Mouse (Mus musculus) urinary bladder, postnatal 4 days (tissue): ENCODE measurements around the gene Ugt1a6b.
"Not testable (repeated sequence)": the region's sequence is repeated elsewhere in the genome, so short reads cannot be mapped to it uniquely, and the experiment has no call there.

Source experiments
- DNase-seq, 2 experiments: peaks; one replicate each; pipeline ENCODE4 v3.0.0; 2021 to 2022; ENCODE audit warnings: low spot score in 2 of 2

Gene Ugt1a6b

DNA sequence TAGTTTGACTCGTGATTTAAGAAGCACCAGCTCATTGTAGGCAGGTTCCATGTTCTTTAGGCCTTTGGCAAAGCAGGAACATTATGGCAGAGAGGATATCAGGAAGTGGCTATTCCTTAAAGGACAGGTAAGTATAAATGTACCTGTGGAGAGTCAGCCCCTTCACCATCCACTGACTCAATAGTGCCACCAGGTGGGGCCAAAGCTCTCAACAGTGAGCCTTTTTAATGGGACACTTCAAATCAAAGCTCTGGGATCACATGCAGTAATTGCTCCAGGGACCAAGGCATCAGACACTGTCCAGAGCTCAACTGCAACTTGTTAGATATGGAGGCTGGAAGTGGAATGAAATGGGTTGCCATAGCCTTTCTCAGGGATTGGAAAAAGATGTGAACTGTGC lies 18.5 kb downstream of the Ugt1a6b start:
- not testable (repeated sequence) for DNase-seq

DNA sequence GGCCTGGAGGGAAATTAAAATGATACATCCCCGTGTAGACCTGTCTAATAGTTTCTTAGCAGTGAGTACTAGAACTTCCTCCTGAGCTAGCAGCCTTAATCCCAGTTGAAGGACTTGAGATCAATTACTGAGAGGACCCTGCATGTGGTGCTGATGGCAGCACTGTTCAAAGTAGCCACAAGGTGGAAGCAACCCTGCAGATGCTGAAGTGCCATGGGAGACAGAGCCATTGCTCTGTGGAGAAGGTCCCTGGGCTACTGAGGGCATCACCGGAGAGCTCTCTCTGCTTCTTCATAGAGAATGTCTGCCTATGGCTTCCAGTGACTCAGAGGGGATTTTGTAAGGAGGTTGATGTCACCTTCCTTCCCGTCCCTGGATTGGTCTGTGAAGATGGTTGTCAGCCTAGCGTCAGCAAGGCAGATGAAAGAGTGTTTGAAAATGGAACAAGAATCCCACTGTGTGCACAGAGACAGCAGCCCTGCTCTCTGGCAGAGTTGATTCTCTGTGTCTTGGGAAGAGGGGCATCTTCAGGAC lies 22.8 kb downstream of the Ugt1a6b start:
- not testable (repeated sequence) for DNase-seq

DNA sequence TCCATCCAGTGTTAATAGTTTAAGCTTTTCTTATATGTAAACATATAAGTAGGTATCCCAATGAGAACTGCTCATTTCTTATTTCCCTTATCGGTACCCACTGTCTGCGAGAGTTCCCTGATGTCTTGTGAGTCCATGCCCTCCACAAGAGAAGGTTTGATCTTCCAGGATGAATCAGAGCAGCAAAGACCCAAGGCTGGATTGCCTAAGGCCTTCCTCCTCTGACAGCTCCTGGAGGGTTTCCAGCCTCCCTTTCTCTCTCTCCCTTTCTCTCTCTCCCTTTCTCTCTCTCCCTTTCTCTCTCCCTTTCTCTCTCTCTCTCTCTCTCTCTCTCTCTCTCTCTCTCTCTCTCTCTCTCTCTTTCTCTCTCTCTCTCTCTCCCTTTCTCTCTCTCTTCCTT lies 26.0 kb downstream of the Ugt1a6b start:
- DNase-seq: not testable (repeated sequence)

DNA sequence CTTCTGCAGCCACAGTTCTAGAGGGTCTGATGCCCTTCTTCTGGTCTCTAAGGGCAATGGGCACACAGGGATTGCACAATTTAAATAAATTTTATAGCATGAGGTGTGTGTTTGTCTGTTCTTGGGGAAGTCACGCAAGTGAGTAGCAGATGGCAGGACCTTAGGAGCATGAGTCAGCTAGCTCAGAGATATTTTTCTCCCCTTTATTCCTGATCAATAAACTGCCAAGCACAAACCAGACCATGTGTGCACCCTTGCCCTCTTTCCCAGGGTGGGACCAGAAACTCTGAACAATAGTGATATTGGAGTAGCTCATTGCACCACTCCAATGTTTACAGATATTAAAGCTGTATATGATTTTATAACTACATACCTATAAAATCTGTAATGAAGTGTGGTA lies 27.2 kb downstream of the Ugt1a6b start:
- DNase-seq: not testable (repeated sequence)

DNA sequence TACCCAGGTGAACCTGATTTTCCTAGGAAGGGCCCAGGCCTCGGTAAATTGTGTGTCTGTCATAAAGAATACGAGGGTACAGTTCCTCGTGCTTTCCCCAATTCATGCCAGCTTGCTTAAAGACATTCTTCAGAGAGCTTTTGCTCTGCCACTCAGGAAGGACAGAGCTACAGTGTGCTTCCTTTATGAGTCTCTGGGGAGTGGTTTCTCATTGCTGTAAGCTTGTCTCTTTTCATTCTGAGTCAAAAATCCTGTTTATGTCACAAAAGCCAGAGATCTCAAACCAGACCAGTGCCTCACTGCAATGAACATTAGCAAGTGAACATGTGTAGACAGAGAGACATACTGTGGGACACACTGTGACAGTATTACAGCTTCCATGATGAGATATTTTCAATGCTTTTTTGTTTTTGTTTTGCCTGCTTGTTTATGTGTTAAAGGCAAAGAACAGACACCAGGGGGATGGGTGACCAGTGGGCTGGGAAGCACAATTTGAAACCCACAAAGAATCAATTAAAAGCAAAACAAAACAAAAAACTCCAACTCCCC lies 30.9 kb downstream of the Ugt1a6b start:
- no peak for DNase-seq

DNA sequence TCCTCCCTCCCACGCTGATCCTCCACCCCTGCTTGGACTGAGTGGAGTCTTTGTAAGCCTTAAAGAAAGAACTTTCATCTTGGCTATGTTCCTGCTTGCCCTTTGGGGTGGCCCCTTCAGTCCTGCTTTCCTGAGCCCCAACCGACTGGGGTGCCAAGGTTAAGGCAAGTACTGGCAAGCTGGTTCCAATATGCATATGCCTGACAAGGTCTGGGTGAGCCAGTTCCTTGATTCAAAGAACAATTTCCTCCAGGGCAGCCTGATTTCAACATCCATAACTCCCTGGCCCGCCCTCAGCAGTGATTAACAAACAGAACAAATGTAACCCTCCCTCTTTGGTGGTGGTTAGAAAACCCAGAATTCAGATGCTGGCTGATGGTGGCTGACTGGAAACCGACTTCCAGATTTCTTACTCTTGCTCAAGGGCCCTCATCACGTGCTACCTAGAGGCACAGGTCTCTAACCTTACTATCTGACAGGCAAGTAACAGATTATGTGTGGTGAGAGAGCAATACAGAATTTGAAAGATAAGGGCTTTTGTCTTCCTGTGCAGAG lies 31.5 kb downstream of the Ugt1a6b start, which contains the start of gene Ugt1a6a:
TSS of gene Ugt1a6a (plus strand) at position 353 of the 555 bp plus-strand sequence.
- peak in 1 of 2 experiments; percentile 51 for DNase-seq

DNA sequence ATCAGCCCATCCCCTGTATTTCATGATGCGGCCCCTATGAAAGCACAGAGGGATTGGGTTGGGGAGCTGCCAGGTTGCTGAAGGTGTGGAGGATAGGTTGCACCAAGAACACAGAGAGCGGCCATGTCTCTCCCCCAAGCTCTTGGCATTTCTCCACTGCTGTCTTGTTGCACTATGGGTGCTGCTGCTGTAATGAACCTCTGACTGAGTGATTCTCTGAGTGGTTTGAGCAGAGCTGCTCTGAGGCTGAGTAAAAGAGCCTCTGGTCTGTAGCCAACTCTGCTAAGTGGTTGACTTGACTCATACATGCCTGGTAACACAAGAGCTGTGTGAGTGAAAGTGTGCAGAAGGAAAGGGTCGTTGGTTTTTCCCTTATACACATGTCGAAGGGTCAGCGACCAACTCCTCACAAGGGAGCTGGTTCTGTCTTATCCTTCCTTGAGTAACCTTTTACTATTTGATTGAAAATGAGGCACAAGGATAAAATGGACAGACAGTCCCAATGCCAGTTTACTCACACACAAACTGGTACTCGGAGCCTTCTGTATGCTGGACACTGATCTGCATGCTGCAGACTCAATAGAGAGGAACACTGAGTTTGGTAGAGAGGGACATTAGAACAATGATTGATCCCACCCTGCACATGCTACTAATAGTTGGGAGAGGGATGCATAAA lies 32.3 kb downstream of the Ugt1a6b start:
- DNase-seq: not testable (repeated sequence)

DNA sequence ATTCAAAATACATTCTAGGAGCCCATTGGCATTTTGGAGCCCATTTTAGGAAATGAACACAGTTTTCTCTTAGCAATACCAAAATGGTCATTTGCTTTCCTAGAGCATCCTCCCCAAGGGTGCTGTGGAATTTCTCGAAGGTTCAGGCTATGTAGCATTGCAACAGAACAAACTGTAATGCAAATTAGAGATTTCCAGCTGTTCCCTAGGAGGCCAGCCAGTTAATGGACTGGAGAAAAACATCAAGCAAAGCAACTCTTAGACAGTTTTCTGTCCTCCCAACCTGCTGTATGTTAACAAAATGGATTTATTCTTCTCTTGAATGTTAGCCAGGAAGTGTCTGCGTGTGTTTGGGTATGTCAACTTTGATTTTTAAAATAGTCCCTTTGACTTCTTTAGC lies 33.6 kb downstream of the Ugt1a6b start:
- DNase-seq: no peak

DNA sequence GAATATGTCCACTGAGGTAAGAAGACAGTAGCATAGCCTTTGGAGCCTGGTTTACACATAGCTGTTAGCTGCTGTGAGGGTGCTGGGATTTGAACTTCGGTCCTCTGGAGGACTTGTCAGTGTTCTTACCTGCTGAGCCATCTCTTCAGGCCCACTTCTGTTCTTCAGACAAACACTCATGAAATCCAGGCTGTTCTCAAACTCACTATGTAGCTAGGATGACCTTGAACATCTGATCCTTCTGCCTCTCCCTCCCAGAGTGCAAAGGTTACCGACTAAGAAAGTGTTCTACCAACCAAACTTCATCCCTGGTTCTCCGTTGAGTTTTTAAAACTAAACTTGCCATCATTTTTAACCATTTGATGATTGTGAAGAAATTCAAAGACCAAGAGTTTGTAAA lies 34.2 kb downstream of the Ugt1a6b start:
- DNase-seq: no peak

DNA sequence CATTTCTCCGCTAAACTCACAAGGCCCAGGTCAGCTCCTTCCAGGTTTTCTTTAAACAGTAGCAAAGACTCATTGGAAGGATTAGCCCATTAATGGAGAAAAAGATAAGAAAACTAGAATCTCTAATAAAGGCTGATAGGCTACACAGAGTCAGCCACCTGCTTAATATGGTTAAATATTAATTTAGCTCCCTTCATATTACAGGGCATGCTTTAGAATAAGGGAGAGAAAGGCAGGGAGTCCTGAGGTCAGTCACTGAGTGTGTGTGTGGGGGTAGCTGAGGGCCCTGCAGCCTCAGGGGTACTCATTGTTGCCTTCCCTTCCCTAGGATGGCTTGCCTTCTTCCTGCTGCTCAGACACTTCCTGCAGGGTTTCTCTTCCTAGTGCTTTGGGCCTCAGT lies 35.1 kb downstream of the Ugt1a6b start:
- no peak for DNase-seq

DNA sequence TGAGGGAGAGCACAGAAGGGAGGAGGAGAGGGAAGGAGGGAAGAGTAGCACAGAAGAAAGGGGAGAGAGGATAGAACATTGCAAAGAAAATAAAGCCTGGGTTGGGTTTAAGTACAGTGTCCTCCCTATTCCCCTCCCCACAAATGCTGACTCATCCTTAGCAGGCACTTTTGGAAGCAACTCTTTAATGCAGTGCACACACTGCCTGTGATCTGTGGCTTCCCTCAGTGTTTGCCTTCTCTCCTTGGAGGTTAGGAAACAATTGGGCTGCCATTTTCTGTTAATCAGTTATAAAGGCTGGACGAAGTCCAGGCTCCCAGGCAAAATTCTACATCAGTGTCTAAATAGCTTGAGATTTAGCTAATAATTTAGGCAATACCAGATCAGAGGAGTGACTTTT lies 37.4 kb downstream of the Ugt1a6b start:
- not testable (repeated sequence) for DNase-seq

DNA sequence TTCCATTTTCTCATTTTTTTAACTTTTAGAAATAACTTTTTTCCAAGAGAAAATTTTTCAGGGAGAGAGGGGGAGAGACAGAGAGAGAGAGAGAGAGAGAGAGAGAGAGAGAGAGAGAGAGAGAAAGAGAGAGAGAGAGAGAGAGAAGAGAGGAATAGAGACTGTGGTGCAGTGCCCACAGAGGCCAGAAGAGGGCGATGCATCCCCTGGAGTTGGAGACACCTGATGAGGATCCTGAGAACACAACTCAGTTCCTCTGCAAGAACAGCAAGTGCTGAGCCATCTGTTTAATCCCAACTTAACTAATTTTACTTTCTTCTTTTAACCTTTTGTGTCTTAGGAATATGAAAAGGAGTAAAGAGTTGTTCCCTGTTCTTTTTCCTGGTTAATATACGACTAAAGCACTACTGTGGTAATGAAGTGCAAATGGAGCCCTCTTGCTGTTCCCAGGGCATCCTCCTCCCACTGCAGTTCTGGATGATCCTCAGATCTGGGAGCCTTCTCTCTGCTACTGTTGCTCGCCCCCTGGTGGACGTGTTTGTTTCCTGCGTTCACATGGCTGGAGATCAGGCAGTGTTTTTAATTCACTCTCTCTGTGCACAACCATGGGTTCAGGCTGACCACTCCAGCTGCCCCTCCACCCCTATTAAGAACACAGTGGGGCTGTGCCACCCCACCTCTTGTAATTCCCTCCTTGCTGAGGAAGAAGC lies 41.1 kb downstream of the Ugt1a6b start:
- DNase-seq: peak in 1 of 2 experiments; percentile 67

DNA sequence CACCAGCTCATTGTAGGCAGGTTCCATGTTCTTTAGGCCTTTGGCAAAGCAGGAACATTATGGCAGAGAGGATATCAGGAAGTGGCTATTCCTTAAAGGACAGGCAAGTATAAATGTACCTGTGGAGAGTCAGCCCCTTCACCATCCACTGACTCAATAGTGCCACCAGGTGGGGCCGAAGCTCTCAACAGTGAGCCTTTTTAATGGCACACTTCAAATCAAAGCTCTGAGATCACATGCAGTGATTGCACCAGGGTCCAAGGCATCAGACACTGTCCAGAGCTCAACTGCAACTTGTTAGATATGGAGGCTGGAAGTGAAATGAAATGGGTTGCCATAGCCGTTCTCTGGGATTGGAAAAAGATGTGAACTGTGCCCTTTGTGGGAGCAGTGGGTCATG lies 42.2 kb downstream of the Ugt1a6b start:
- not testable (repeated sequence) for DNase-seq

DNA sequence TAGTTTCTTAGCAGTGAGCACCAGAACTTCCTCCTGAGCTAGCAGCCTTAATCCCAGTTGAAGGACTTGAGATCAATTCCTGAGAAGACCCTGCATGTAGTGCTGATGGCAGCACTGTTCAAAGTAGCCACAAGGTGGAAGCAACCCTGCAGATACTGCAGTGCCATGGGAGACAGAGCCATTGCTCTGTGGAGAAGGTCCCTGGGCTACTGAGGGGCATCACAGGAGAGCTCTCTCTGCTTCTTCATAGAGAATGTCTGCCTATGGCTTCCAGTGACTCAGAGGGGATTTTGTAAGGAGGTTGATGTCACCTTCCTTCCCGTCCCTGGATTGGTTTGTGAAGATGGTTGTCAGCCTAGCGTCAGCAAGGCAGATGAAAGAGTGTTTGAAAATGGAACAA lies 47.1 kb downstream of the Ugt1a6b start:
- DNase-seq: not testable (repeated sequence)

DNA sequence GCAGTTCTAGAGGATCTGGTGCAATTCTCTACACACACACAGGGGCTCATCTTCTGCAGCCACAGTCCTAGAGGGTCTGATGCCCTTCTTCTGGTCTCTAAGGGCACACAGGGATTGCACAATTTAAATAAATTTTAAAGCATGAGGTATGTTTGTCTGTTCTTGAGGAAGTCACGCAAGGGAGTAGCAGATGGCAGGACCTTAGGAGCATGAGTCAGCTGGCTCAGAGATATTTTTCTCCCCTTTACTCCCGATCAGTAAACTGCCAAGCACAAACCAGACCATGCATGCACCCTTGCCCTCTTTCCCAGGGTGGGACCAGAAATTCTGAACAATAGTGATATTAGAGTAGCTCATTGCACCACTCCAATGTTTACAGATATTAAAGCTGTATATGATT lies 55.4 kb downstream of the Ugt1a6b start:
- DNase-seq: no peak

DNA sequence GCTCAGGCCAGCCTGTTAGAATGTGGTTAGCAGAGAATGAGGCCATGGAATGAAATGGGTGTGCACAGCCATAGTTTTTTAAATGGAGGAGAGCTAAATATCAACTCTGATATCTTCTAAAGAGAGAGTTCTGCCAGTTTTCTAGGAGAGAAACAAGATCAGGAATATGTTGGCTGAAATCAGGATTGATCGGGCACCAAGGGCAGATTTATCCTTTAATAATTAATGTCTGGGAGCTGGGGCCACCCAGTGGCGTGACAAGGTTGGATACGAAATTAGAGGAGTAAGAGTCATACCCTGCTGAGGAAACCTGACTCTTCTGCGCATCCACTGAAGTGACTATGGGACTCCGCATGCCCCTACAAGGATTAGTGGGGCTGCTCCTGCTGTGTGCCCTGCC lies 62.7 kb downstream of the Ugt1a6b start, which contains the start of gene Ugt1a5:
TSS of gene Ugt1a5 (plus strand) at position 302 of the 400 bp plus-strand sequence.
- DNase-seq: no peak

DNA sequence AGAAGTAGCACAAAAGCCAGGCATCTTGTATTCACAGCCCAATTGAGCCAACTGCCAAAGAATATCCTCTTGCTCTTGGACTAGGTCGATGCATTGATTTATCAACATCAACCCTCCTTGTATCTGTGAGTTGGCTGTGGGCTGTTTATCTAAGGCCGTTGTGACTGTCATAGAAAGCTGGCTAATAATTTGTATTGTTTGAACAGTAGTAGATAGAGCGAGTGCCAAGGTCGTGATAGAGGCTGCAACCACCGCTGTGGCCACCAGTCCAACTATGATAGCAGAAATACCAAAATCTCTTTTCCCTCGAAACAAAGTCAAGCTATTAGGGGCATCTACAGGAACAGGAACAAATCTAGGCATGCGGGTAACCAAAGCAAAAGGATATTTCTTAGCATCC lies 69.1 kb downstream of the Ugt1a6b start:
- DNase-seq: not testable (repeated sequence)

DNA sequence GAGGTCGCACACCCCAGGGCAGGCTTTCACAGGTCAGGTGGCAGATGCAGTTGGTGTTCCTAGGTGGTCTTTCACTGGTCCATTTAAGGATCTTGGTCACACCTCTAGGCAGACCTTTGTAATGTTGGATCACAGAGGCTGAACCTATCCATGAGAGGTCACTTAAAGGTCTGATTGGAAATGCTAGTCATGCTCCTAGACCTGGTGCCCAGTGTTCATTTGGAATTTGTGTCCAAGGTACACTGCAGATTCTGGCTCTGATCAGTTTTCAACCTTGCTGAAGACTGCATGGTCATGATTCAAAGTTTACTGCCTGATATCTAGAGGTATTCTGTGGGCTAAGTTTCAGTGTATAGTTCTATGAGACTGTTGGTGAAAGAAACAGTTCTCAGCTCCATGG lies 76.6 kb downstream of the Ugt1a6b start:
- no peak for DNase-seq

DNA sequence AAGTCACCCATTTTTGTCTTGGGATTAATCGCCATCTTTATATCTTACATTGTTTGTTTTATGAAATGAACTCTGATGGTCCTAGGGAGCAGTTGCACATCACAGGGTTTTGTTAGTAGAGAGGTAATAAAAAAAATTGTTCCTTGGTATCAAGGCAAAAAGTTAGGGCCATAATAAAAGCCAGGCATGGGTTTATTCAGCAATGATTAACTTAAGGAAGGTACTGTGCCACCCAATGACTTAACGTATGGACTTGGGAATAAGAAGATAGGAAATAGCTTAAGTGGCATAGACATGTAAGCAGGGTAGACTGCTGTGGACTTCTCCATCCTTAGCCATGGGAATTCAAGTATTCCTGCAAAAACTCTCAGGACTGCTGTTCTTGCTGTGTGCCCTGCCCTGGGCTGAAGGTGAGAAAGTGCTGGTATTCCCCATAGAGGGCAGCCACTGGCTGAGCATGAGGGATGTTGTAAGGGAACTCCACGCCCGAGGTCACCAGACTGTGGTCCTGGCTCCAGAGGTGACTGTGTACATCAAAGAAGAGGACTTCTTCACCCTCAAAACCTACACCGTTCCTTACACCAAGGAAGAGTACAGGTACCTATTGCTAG lies 83.4 kb downstream of the Ugt1a6b start:
- no peak for DNase-seq

DNA sequence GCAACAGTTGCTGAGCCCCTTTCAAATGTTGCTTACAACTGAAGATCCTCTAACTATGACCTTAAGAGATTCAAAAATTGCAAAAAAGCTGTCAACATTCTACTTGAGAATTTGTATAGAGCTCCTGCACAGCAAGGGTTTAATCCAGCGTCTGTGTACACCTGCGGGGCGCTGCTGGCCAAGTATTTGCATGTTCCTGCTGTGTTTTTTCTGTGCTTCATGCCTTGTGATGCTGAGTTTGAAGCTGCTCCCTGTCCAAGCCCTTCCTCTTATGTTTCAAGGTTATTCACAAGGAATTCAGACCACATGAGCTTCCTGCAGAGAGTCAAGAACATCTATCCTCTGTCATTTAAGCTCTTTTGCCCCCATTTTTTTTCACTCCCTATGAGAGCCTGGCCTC lies 89.1 kb downstream of the Ugt1a6b start:
- DNase-seq: no peak

DNA sequence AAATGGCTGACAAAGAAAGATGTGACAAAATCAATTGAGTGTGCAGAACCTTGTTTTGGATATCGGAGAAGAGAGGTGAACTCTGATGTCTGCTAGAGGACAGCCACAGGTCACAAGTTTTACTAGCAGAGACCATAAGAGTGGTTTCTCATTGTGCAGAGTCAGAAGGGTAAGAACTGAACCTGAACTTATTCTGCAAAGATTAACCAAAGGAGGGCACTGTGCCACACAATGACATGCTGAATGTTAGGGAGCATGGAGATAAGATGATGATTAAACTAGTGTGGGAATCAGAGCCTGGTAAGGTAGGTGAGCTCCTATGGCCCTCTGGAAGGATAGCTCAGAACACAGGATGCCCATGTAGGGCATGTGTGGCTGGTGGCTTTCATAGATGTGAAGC lies 92.6 kb downstream of the Ugt1a6b start:
- DNase-seq: no peak

DNA sequence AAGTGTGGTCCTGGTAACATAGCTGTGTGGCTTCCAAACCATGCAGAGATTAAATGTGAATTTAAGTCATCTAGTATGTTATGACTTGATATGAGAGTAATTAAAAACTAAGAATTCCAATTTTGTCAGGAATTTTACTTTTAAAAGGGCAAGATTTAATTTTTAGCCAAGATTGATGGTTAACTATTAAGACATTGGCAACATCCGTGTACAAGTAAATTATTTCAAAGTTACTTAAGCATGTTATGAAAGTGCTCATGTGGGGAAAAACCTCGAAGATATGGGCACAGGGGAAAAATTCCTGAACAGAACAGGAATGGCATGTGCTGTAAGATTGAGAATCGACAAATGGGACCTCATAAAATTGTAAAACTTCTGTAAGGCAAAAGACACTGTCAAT lies 94.4 kb downstream of the Ugt1a6b start:
- DNase-seq: no peak
